Mouse (Mus musculus) neural tube, embryonic 15.5 days (tissue): Measurements from ENCODE around the gene Gm49396. TPM values are rescaled to one million over a fixed set of nuclear protein-coding genes. Genes with fewer than 3 reads are reported as not detected.

ENCODE experiments used
- ATAC-seq: fragments of 200-750 bp; cut with Nextera tagmentation; 2 replicates; pipeline ENCODE4 v1.8.0; 2017; ENCODE audit warnings: mild to moderate bottlenecking, moderate TSS enrichment, moderate library complexity; ENCODE audit not compliant: low FRiP score
- H3K27ac ChIP-seq: fragments of 300-500 bp; sonication (generic); replicated peaks from 2 replicates; pipeline ENCODE4 v1.5.1; 2015; ENCODE audit warnings: mild to moderate bottlenecking, inconsistent platforms
- H3K27me3 ChIP-seq: fragments of 300-500 bp; sonication (generic); replicated peaks from 2 replicates; pipeline ENCODE4 v1.6.1; 2015; ENCODE audit warnings: inconsistent platforms
- H3K36me3 ChIP-seq: fragments of 300-500 bp; sonication (generic); 2 replicates; pipeline ENCODE4 v1.6.1; 2015; ENCODE audit warnings: inconsistent platforms
- H3K4me1 ChIP-seq: fragments of 300-500 bp; sonication (generic); 2 replicates; pipeline ENCODE4 v1.6.1; 2015; ENCODE audit warnings: inconsistent platforms
- H3K4me2 ChIP-seq: fragments of 300-500 bp; sonication (generic); 2 replicates; pipeline ENCODE4 v1.6.1; 2015; ENCODE audit warnings: inconsistent platforms, mild to moderate bottlenecking, moderate library complexity
- H3K4me3 ChIP-seq: fragments of 300-500 bp; sonication (generic); replicated peaks from 2 replicates; pipeline ENCODE4 v1.5.1; 2015; ENCODE audit warnings: mild to moderate bottlenecking, inconsistent platforms
- H3K9ac ChIP-seq: fragments of 300-500 bp; sonication (generic); replicated peaks from 2 replicates; pipeline ENCODE4 v1.6.1; 2015; ENCODE audit warnings: mild to moderate bottlenecking, inconsistent platforms
- H3K9me3 ChIP-seq: fragments of 300-500 bp; sonication (generic); replicated peaks from 2 replicates; pipeline ENCODE4 v1.6.1; 2016; ENCODE audit warnings: inconsistent platforms
- WGBS: fragments of 180-500 bp; shearing (Covaris S2); methylation state at CpG from one replicate; pipeline ENCODE4 v1.1.7; 2015; ENCODE audit warnings: mixed read lengths; 5-methylcytosine and 5-hydroxymethylcytosine counted together
- polyA plus RNA-seq: library from polyadenylated mRNA; unstranded; fragments of >200 nt; fragmentation: Nextera tagmentation; extraction: Ambion mirVana; gene quantifications from 2 replicates; pipeline ENCODE4 v1.2.1, GENCODE M21; 2015

Gm49396 gene
- polyA plus RNA-seq, 1 experiment from 2014 or later = 14.6 TPM

GRCm38 (mm10) chr7:30553810-30554584, 9.1 kb upstream of the Gm49396 start:
- Histone ChIP-seq H3K27ac (no peak overlapping the region), H3K36me3 (peaks cover 35% of the 10 kb centered on the region), H3K9ac (peak overlapping the region; percentile 46; the same call in 1 of the 2 replicates), H3K9me3 (no peaks in the 10 kb centered on the region), H3K4me2 (peak overlapping the region; percentile 79), H3K4me1 (peaks cover 33% of the 10 kb centered on the region), H3K27me3 (peaks cover 5% of the 10 kb centered on the region; the same call in 1 of the 2 replicates), H3K4me3 (no peak overlapping the region)
- no peak for ATAC-seq
- WGBS = 85% methylated on average over 22 of the region's 22 CpGs

DNA sequence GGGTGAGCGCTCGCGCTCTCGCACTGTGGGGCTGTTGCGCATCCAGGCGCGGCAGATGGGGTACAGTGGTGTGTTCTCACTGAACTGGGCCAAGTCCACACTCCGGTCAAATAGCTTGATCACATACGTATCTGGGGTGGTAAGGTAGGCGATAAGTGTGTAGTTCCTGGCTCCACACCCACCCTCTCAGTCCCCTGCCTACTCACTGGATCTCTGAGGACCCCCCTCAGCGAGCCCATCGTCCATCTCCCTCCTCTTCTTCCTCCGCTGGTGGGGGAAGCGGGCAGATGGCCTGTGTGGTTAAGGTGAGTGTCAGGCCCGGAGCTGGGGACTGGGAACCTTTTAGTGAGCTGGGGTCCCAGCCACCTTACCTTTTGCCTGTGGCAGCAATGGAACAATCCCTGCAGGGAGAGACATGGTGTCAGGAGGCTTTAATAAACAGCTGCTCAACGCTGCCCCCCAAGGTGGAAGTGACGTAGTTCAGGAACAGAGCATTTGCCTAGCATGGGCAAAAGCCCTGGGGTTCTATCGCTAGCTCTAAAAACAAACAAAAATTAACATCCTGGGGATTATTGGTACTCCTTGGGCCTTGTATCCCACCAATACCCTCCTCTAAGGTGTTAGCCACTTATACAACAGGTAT, 6.1 kb upstream of the Gm49396 start:
- no peaks in the 10 kb centered on the region for H3K9me3 ChIP-seq

GRCm38 (mm10) chr7:30557901-30558514, 5.1 kb upstream of the Gm49396 start:
- Histone ChIP-seq H3K36me3 (peaks cover 35% of the 10 kb centered on the region), H3K27ac (no peak overlapping the region), H3K9me3 (no peaks in the 10 kb centered on the region), H3K27me3 (peaks cover 5% of the 10 kb centered on the region; the same call in 1 of the 2 replicates), H3K4me1 (peaks cover 38% of the 10 kb centered on the region), H3K9ac (0 out of 2 replicates have a peak overlapping the region, but pooled peaks have one; percentile 81), H3K4me2 (peak overlapping the region; percentile 98), H3K4me3 (peak overlapping the region; percentile 71)
- 91% methylated on average over 13 of the region's 13 CpGs for WGBS
- no peak for ATAC-seq

More for the DNA sequence above, 6.1 kb upstream of the Gm49396 start:
- Histone ChIP-seq H3K36me3 (peaks cover 35% of the 10 kb centered on the region), H3K27me3 (peaks cover 5% of the 10 kb centered on the region; the same call in 1 of the 2 replicates), H3K4me1 (peaks cover 39% of the 10 kb centered on the region), H3K4me2 (no peak overlapping the region), H3K27ac (no peak overlapping the region), H3K9ac (no peak overlapping the region), H3K4me3 (no peak overlapping the region)
- 93% methylated on average over 18 of the region's 18 CpGs for WGBS
- no peak for ATAC-seq

DNA sequence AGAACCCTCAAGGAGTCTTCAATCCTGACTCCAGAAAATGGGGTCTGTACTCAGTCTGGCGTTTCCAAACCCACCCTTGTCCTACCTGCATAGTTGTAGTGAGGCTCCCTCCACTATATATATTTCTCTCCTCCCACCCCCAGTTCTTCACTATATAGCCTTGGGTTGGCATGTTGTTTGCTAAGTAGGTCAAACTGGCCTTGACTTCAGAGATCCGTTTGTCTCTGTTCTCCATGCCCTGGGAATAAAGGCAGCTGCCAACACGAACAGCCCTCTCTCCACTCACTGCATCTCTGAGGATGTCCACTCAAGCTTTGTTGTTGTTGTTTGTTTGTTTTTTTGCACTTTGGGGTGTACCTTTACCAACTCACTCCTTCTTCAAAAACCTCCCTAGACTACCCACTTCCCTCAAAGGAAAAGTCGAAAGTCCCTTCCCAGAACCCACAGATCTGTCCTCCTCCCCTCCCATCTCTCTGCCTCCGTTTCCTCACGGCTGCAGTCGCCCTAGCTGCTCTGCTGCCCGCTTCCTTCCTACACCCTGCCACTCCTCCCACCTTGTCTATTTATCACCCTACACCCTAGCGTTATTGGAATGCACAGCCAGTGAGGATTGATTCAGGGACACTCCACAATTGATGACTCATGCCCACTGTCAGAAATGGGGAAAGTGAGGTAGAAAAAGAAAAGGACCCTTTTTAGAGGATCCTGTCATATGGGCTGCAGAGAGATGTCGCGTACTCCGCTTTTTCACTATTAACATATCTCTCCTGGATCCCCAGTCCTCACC, 4.3 kb upstream of the Gm49396 start:
- ATAC-seq = no peak
- H3K27me3 ChIP-seq = peaks cover 5% of the 10 kb centered on the region; the same call in 1 of the 2 replicates
- peaks cover 33% of the 10 kb centered on the region for H3K4me1 ChIP-seq
- H3K4me2 ChIP-seq = peak overlapping the region; percentile 98
- H3K36me3 ChIP-seq = peaks cover 35% of the 10 kb centered on the region
- WGBS = 13% methylated on average over 12 of the region's 12 CpGs
- H3K9me3 ChIP-seq = no peaks in the 10 kb centered on the region
- peak overlapping the region; percentile 71 for H3K4me3 ChIP-seq
- H3K27ac ChIP-seq = peak overlapping the region; percentile 72
- peak overlapping the region; percentile 81 for H3K9ac ChIP-seq

DNA sequence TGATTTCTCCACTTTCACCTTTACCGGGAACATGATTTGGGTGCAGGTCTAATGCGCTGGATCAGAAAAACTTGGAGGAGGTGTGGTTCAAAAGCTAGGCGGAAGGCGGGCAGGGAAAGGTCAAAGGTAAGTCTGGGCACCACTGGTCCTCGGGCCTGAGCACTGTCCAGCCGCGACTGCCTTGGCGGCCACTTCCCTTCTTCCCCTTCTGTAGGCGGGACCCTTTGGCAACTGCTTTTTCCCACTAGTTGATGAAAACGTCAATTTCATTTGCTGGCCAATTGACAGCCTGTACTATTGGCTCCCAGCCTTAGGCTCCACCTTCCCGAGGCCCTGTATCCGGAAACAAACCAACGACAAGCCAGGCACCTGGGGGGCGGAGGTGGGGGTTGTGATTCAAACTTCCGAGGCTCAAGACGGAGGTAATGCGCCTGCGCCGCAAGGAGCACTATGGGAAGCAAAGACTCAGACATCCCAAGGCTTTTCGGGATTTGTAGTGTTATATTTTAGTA, 3.6 kb upstream of the Gm49396 start, which contains the start of gene Lin37:
Gene Lin37, minus strand, starts transcription at position 396 of the 512 bp plus-strand sequence.
- Histone ChIP-seq H3K9ac (peak within 1 kb of the TSS; percentile 81), H3K4me2 (peak within 1 kb of the TSS; percentile 98), H3K4me3 (peak within 1 kb of the TSS; percentile 71), H3K36me3 (peaks cover 30% of the 10 kb centered on the region), H3K27ac (peak within 1 kb of the TSS; percentile 72), H3K27me3 (0 out of 2 replicates have a peak, but pooled peaks cover under 1% of the 10 kb centered on the region), H3K9me3 (no peaks in the 10 kb centered on the region), H3K4me1 (peaks cover 38% of the 10 kb centered on the region)
- peak; percentile 83 for ATAC-seq
- WGBS = 0% methylated on average over 20 of the region's 20 CpGs

GRCm38 (mm10) chr7:30560296-30560695, 2.8 kb upstream of the Gm49396 start:
- H3K4me3 ChIP-seq = no peak overlapping the region
- H3K4me1 ChIP-seq = peaks cover 41% of the 10 kb centered on the region
- no peaks in the 10 kb centered on the region for H3K27me3 ChIP-seq
- H3K9me3 ChIP-seq = no peaks in the 10 kb centered on the region
- H3K36me3 ChIP-seq = peaks cover 25% of the 10 kb centered on the region
- H3K4me2 ChIP-seq = peak overlapping the region; percentile 98; the same call in 1 of the 2 replicates
- H3K27ac ChIP-seq = 0 out of 2 replicates have a peak overlapping the region, but pooled peaks have one; percentile 63
- no peak for ATAC-seq
- WGBS = 75% methylated on average over 2 of the region's 2 CpGs
- no peak overlapping the region for H3K9ac ChIP-seq

GRCm38 (mm10) chr7:30562526-30563116, 523 bp upstream of the Gm49396 start:
- H3K36me3 ChIP-seq = peaks cover 22% of the 10 kb centered on the region
- no peaks in the 10 kb centered on the region for H3K27me3 ChIP-seq
- H3K4me3 ChIP-seq = peak overlapping the region; percentile 71
- peak; percentile 22; the same call in 1 of the 2 replicates for ATAC-seq
- peak overlapping the region; percentile 59 for H3K9ac ChIP-seq
- 3% methylated on average over 27 of the region's 27 CpGs for WGBS
- peaks cover 41% of the 10 kb centered on the region for H3K4me1 ChIP-seq
- peak overlapping the region; percentile 81 for H3K27ac ChIP-seq
- no peaks in the 10 kb centered on the region for H3K9me3 ChIP-seq
- H3K4me2 ChIP-seq = peak overlapping the region; percentile 79

- H3K9ac ChIP-seq = peak overlapping the region; percentile 80
These were observed 749 bp downstream of the Gm49396 start for GRCm38 (mm10) chr7:30563906-30564280.

DNA sequence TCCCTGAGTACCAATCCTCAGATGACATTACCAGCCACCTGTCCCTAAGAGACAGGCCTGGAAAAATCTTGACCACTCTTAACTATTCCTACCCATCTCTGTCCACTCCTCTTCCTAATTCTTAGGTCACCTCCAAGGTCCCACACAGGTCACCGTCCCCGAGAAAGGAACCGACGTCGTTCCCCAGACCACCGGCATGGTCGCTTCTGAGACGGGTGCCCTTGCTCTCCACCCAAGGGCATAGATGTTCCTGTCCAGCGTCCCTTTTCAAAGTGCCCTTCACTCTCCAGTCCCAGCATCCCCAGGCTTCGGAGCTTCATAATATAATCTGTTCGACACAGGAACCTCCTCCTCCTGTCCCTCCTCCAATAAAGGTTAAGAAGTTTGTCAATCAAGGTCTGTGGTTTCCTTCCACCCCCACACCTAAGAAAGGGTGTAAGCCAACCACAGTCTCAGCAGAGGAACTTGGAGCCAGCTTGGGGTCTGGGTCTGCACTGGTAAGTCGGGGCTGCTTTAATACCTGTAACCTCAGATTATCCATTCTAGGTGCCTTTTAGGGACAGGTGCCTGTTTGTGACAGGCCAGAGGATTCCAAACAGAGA, 1.9 kb downstream of the Gm49396 start, which contains the start of gene Igflr1:
Gene Igflr1, plus strand, starts transcription at position 458 of the 602 bp plus-strand sequence.
- peaks cover 44% of the 10 kb centered on the region for H3K36me3 ChIP-seq
- H3K27me3 ChIP-seq = no peaks in the 10 kb centered on the region
- no peak for ATAC-seq
- H3K4me3 ChIP-seq = no peak within 1 kb of the TSS; the same call in 1 of the 2 replicates
- no peak within 1 kb of the TSS for H3K27ac ChIP-seq
- peak within 1 kb of the TSS; percentile 79 for H3K4me2 ChIP-seq
- peaks cover 24% of the 10 kb centered on the region for H3K4me1 ChIP-seq
- H3K9ac ChIP-seq = no peak within 1 kb of the TSS
- WGBS = 96% methylated on average over 12 of the region's 12 CpGs
- H3K9me3 ChIP-seq = no peaks in the 10 kb centered on the region

More at GRCm38 (mm10) chr7:30563906-30564280, 749 bp downstream of the Gm49396 start:
- peak overlapping the region; percentile 71 for H3K4me3 ChIP-seq
- no peak for ATAC-seq
- peaks cover 32% of the 10 kb centered on the region for H3K36me3 ChIP-seq
- H3K4me1 ChIP-seq = peaks cover 30% of the 10 kb centered on the region
- no peaks in the 10 kb centered on the region for H3K27me3 ChIP-seq
- H3K9me3 ChIP-seq = no peaks in the 10 kb centered on the region
- WGBS = 23% methylated on average over 6 of the region's 6 CpGs
- peak overlapping the region; percentile 93 for H3K27ac ChIP-seq
- peak overlapping the region; percentile 79 for H3K4me2 ChIP-seq

DNA sequence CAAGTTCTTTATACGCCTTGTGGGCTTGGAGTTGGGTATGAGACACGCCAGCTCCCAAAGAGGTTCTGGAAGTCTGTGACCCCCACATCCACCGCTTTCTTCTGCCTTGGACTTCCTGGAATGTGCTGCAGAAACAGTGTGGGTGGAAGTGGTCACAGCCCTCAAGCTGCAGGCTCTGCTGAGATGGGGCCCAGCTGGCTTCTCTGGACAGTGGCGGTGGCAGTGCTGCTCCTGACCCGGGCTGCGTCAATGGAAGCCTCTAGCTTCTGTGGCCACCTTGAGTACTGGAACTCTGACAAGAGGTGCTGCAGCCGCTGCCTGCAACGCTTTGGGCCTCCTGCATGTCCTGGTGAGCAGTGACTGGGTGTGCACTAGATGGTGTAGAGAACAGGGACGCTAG, 2.9 kb downstream of the Gm49396 start:
- no peaks in the 10 kb centered on the region for H3K27me3 ChIP-seq
- no peak overlapping the region for H3K4me3 ChIP-seq
- no peak overlapping the region for H3K27ac ChIP-seq
- no peak for ATAC-seq
- no peaks in the 10 kb centered on the region for H3K9me3 ChIP-seq
- H3K36me3 ChIP-seq = peaks cover 54% of the 10 kb centered on the region
- peaks cover 20% of the 10 kb centered on the region for H3K4me1 ChIP-seq
- no peak overlapping the region for H3K4me2 ChIP-seq
- no peak overlapping the region for H3K9ac ChIP-seq
- WGBS = 92% methylated on average over 9 of the region's 9 CpGs
